Mouse (Mus musculus): ENCODE measurements around the gene Dnah11.

- TF ChIP-seq CTCF (IDR thresholded peaks at IDR 0.05; ENCODE audit: borderline replicate concordance, control insufficient read depth, extremely low read depth, insufficient read depth, low read length, poor library complexity) = no peak
- TF ChIP-seq POLR2A (IDR thresholded peaks at IDR 0.05; ENCODE audit: control insufficient read depth, extremely low read depth, insufficient read depth, low read length, poor library complexity) = no peak
Measured at GRCm38 (mm10) chr12:118025771-118026170, 173.1 kb downstream of the Dnah11 start.
